Mouse (Mus musculus) heart, embryonic 13.5 days (tissue): Measurements from ENCODE around the gene Arhgef10l. TPM values are rescaled to one million over a fixed set of nuclear protein-coding genes. Genes with fewer than 3 reads are reported as not detected.

ENCODE experiments used
- ATAC-seq: fragments of 200-750 bp; cut with Nextera tagmentation; 2 replicates; pipeline ENCODE4 v1.8.0; 2017; ENCODE audit warnings: moderate TSS enrichment; ENCODE audit not compliant: insufficient number of reproducible peaks, low FRiP score, low TSS enrichment; ENCODE audit errors: extremely low read depth
- H3K27ac ChIP-seq: fragments of 300-500 bp; sonication (generic); replicated peaks from 2 replicates; pipeline ENCODE4 v1.5.1; 2015; ENCODE audit warnings: moderate library complexity, mild to moderate bottlenecking, inconsistent platforms
- H3K27me3 ChIP-seq: fragments of 300-500 bp; sonication (generic); replicated peaks from 2 replicates; pipeline ENCODE4 v1.6.1; 2015; ENCODE audit warnings: mild to moderate bottlenecking, inconsistent platforms
- H3K36me3 ChIP-seq: fragments of 300-500 bp; sonication (generic); 2 replicates; pipeline ENCODE4 v1.6.1; 2015; ENCODE audit warnings: mild to moderate bottlenecking, inconsistent platforms
- H3K4me1 ChIP-seq: fragments of 300-500 bp; sonication (generic); 2 replicates; pipeline ENCODE4 v1.6.1; 2015; ENCODE audit warnings: inconsistent platforms
- H3K4me2 ChIP-seq: fragments of 300-500 bp; sonication (generic); 2 replicates; pipeline ENCODE4 v1.6.1; 2015; ENCODE audit warnings: inconsistent platforms, mild to moderate bottlenecking, moderate library complexity
- H3K4me3 ChIP-seq: fragments of 300-500 bp; sonication (generic); 2 replicates; pipeline ENCODE4 v1.5.1; 2015; ENCODE audit warnings: moderate library complexity, mild to moderate bottlenecking, inconsistent platforms
- H3K9ac ChIP-seq: fragments of 300-500 bp; sonication (generic); 2 replicates; pipeline ENCODE4 v1.6.1; 2015; ENCODE audit warnings: inconsistent platforms, mild to moderate bottlenecking, moderate library complexity
- H3K9me3 ChIP-seq: fragments of 300-500 bp; sonication (generic); 2 replicates; pipeline ENCODE4 v1.6.1; 2016; ENCODE audit warnings: inconsistent platforms
- WGBS: fragments of 180-500 bp; shearing (Covaris S2); methylation state at CpG from one replicate; pipeline ENCODE4 v1.1.7; 2015; ENCODE audit warnings: mixed read lengths; 5-methylcytosine and 5-hydroxymethylcytosine counted together
- polyA plus RNA-seq: library from polyadenylated mRNA; unstranded; fragments of >200 nt; fragmentation: Nextera tagmentation; extraction: Ambion mirVana; gene quantifications from 2 replicates; pipeline ENCODE4 v1.2.1, GENCODE M21; 2015

The Arhgef10l gene
- polyA plus RNA-seq, 1 experiment from 2014 or later: 18.2 TPM

- Histone ChIP-seq H3K4me2 (peak overlapping the region; percentile 88), H3K27ac (peak overlapping the region; percentile 97), H3K4me1 (peaks cover 55% of the 10 kb centered on the region), H3K9ac (peak overlapping the region; percentile 95), H3K36me3 (peaks cover 30% of the 10 kb centered on the region), H3K4me3 (peak overlapping the region; percentile 94), H3K9me3 (no peaks in the 10 kb centered on the region), H3K27me3 (peaks cover 13% of the 10 kb centered on the region)
- 2% methylated on average over 36 of the region's 68 CpGs for WGBS
- ATAC-seq: peak; percentile 78
These were observed 37.0 kb upstream of the Arhgef10l start for GRCm38 (mm10) chr4:140702611-140703327.

GRCm38 (mm10) chr4:140701716-140702561 is 36.1 kb upstream of the Arhgef10l start:
- Histone ChIP-seq H3K36me3 (peaks cover 23% of the 10 kb centered on the region), H3K9ac (peak overlapping the region; percentile 95), H3K4me3 (peak overlapping the region; percentile 94), H3K4me1 (peaks cover 47% of the 10 kb centered on the region), H3K9me3 (no peaks in the 10 kb centered on the region), H3K27ac (peak overlapping the region; percentile 97), H3K4me2 (peak overlapping the region; percentile 88), H3K27me3 (peaks cover 13% of the 10 kb centered on the region)
- ATAC-seq: peak; percentile 24
- WGBS: under 1% methylated on average over 77 of the region's 107 CpGs

- Histone ChIP-seq H3K4me2 (peak overlapping the region; percentile 88), H3K27ac (peak overlapping the region; percentile 97), H3K4me3 (peak overlapping the region; percentile 94), H3K9me3 (no peaks in the 10 kb centered on the region), H3K4me1 (peaks cover 44% of the 10 kb centered on the region), H3K9ac (peak overlapping the region; percentile 95), H3K27me3 (peaks cover 13% of the 10 kb centered on the region), H3K36me3 (peaks cover 16% of the 10 kb centered on the region)
- under 1% methylated on average over 61 of the region's 61 CpGs for WGBS
- peak; percentile 37; the same call in 1 of the 2 replicates for ATAC-seq
These were observed 35.4 kb upstream of the Arhgef10l start for GRCm38 (mm10) chr4:140701049-140701715.

- no peaks in the 10 kb centered on the region for H3K9me3 ChIP-seq
- peak within 1 kb of the TSS; percentile 94 for H3K4me3 ChIP-seq
- peaks cover 9% of the 10 kb centered on the region for H3K36me3 ChIP-seq
- peak within 1 kb of the TSS; percentile 88 for H3K4me2 ChIP-seq
- peak within 1 kb of the TSS; percentile 97 for H3K27ac ChIP-seq
- peak within 1 kb of the TSS; percentile 95 for H3K9ac ChIP-seq
- H3K27me3 ChIP-seq: peaks cover 13% of the 10 kb centered on the region
- WGBS: 8% methylated on average over 20 of the region's 20 CpGs
- no peak for ATAC-seq
- peaks cover 40% of the 10 kb centered on the region for H3K4me1 ChIP-seq
These were observed 34.6 kb upstream of the Arhgef10l start, which contains the start of gene Rcc2 for GRCm38 (mm10) chr4:140700269-140701018. Rcc2 (plus strand) TSS chr4:140700541.

GRCm38 (mm10) chr4:140699441-140700127 is 33.8 kb upstream of the Arhgef10l start:
- no peak for ATAC-seq
- Histone ChIP-seq H3K27me3 (peaks cover 13% of the 10 kb centered on the region), H3K36me3 (0 out of 2 replicates have a peak, but pooled peaks cover 3% of the 10 kb centered on the region), H3K4me1 (peaks cover 35% of the 10 kb centered on the region), H3K4me2 (peak overlapping the region; percentile 88), H3K9me3 (no peaks in the 10 kb centered on the region), H3K9ac (peak overlapping the region; percentile 95), H3K27ac (no peak overlapping the region), H3K4me3 (peak overlapping the region; percentile 94)
- 6% methylated on average over 29 of the region's 29 CpGs for WGBS

GRCm38 (mm10) chr4:140695675-140696585 is 30.1 kb upstream of the Arhgef10l start:
- Histone ChIP-seq H3K4me3 (no peak overlapping the region), H3K27me3 (peaks cover 13% of the 10 kb centered on the region), H3K27ac (no peak overlapping the region), H3K9ac (no peak overlapping the region), H3K9me3 (no peaks in the 10 kb centered on the region), H3K36me3 (no peaks in the 10 kb centered on the region), H3K4me2 (no peak overlapping the region), H3K4me1 (peaks cover 21% of the 10 kb centered on the region)
- ATAC-seq: no peak
- WGBS: 59% methylated on average over 14 of the region's 14 CpGs

- no peak overlapping the region for H3K4me3 ChIP-seq
- H3K36me3 ChIP-seq: no peaks in the 10 kb centered on the region
- no peak overlapping the region for H3K27ac ChIP-seq
- 79% methylated on average over 7 of the region's 7 CpGs for WGBS
- no peak for ATAC-seq
- peaks cover 17% of the 10 kb centered on the region for H3K4me1 ChIP-seq
- H3K9ac ChIP-seq: no peak overlapping the region
- H3K9me3 ChIP-seq: no peaks in the 10 kb centered on the region
- H3K4me2 ChIP-seq: no peak overlapping the region
- peaks cover 13% of the 10 kb centered on the region for H3K27me3 ChIP-seq
These were observed 29.3 kb upstream of the Arhgef10l start for GRCm38 (mm10) chr4:140695146-140695545.

- H3K4me3 ChIP-seq: no peak overlapping the region
- H3K9me3 ChIP-seq: no peaks in the 10 kb centered on the region
- H3K27me3 ChIP-seq: peaks cover 13% of the 10 kb centered on the region
- H3K4me1 ChIP-seq: peaks cover 17% of the 10 kb centered on the region; the same call in 1 of the 2 replicates
- WGBS: 42% methylated on average over 1 of the region's 1 CpGs
- no peak overlapping the region for H3K4me2 ChIP-seq
- no peak overlapping the region for H3K9ac ChIP-seq
- H3K36me3 ChIP-seq: no peaks in the 10 kb centered on the region
- no peak for ATAC-seq
- H3K27ac ChIP-seq: no peak overlapping the region
These were observed 28.8 kb upstream of the Arhgef10l start for GRCm38 (mm10) chr4:140694551-140695060.

GRCm38 (mm10) chr4:140693513-140693912 is 27.7 kb upstream of the Arhgef10l start:
- H3K9me3 ChIP-seq: no peaks in the 10 kb centered on the region
- H3K27me3 ChIP-seq: peaks cover 2% of the 10 kb centered on the region
- H3K4me3 ChIP-seq: no peak overlapping the region
- no peak for ATAC-seq
- WGBS: 44% methylated on average over 4 of the region's 4 CpGs
- no peak overlapping the region for H3K27ac ChIP-seq
- H3K36me3 ChIP-seq: no peaks in the 10 kb centered on the region
- H3K9ac ChIP-seq: no peak overlapping the region
- H3K4me1 ChIP-seq: peaks cover 12% of the 10 kb centered on the region; the same call in 1 of the 2 replicates
- no peak overlapping the region for H3K4me2 ChIP-seq
